Mouse (Mus musculus): ENCODE measurements around the gene Hsf5. TPM values are rescaled to one million over a fixed set of nuclear protein-coding genes. Genes with fewer than 3 reads are reported as not detected.

The Hsf5 gene
- polyA plus RNA-seq, 2 experiments, result 0.02 TPM; not detected in 1

GRCm38 (mm10) chr11:87613972-87614371, 3.0 kb upstream of the Hsf5 start:
- Histone ChIP-seq H3K9ac (replicated peaks) (no peak overlapping the region), H3K4me1 (replicated peaks; ENCODE audit: control insufficient read depth in 2 of 2, insufficient read depth in 2 of 2, low read length in 1 of 2) (peaks cover 0 to 4% of the 10 kb centered on the region in 2 experiments; a peak in 2 of 4 replicates), H3K36me3 (replicated peaks; ENCODE audit: control insufficient read depth, insufficient read depth, low read depth) (peaks cover 60% of the 10 kb centered on the region), H3K9me3 (ENCODE audit: control insufficient read depth, low read length) (no peaks in the 10 kb centered on the region; the same call in 1 of the 2 replicates), H3K4me2 (ENCODE audit: low read depth) (no peak overlapping the region), H3K4me3 (ENCODE audit: insufficient read depth in 1 of 2, low read depth in 2 of 2, low read length in 2 of 2) (no peak overlapping the region), H3K27me3 (ENCODE audit: control insufficient read depth, insufficient read depth, low read length) (no peaks in the 10 kb centered on the region), H3K27ac (no peak overlapping the region)
- TF ChIP-seq CTCF (IDR thresholded peaks at IDR 0.05; ENCODE audit: low read depth) (no peak), EP300 (IDR thresholded peaks at IDR 0.05; ENCODE audit: low read depth) (no peak)
- DNase-seq (ENCODE audit: low read depth in 3 of 3, low spot score in 3 of 3) (no peak), ATAC-seq (ENCODE audit: insufficient read depth) (no peak)
- WGBS (ENCODE audit: insufficient replicate concordance), result 76% methylated on average over 7 of the region's 7 CpGs

GRCm38 (mm10) chr11:87615551-87615950, 1.4 kb upstream of the Hsf5 start:
- H3K27me3 ChIP-seq (ENCODE audit: control insufficient read depth, insufficient read depth, low read length), result no peaks in the 10 kb centered on the region
- H3K9me3 ChIP-seq (ENCODE audit: control insufficient read depth, low read length), result no peaks in the 10 kb centered on the region; the same call in 1 of the 2 replicates
- no peak overlapping the region for H3K9ac ChIP-seq (replicated peaks)
- DNase-seq (ENCODE audit: low read depth in 3 of 3, low spot score in 3 of 3) (no peak), ATAC-seq (ENCODE audit: insufficient read depth) (no peak)
- H3K4me2 ChIP-seq (ENCODE audit: low read depth), result no peak overlapping the region
- no peak overlapping the region for H3K27ac ChIP-seq
- peaks cover 58% of the 10 kb centered on the region for H3K36me3 ChIP-seq (replicated peaks; ENCODE audit: control insufficient read depth, insufficient read depth, low read depth)
- no peak for TF ChIP-seq CTCF (IDR thresholded peaks at IDR 0.05; ENCODE audit: low read depth)
- TF ChIP-seq EP300 (IDR thresholded peaks at IDR 0.05; ENCODE audit: low read depth), result no peak
- H3K4me3 ChIP-seq (ENCODE audit: insufficient read depth in 1 of 2, low read depth in 2 of 2, low read length in 2 of 2), result no peak overlapping the region
- H3K4me1 ChIP-seq (replicated peaks; ENCODE audit: control insufficient read depth in 2 of 2, insufficient read depth in 2 of 2, low read length in 1 of 2), result peaks cover 3 to 5% of the 10 kb centered on the region in 2 experiments
- WGBS (ENCODE audit: insufficient replicate concordance), result 85% methylated on average over 5 of the region's 5 CpGs

DNA sequence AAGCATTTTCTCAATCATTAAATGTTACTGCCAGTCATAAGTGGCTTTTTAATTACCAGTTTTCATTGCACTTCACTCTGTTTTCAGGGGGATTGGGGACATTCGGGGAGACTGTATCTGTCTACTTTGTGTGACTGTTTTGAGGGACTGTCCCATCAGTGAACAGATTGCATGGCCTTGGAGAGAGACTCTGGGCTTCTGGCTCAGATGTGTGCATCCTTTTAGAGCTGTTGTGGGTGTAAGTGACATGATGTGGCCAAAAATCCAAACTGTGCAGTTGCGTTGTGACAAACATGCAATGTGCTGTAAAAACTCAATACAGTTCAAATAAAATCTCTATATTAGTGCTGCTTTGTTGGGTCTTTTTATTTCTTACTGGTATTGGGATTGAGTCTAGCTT, 1.0 kb upstream of the Hsf5 start:
- no peak overlapping the region for H3K27ac ChIP-seq
- 80% methylated on average over 2 of the region's 2 CpGs for WGBS (ENCODE audit: insufficient replicate concordance)

DNA sequence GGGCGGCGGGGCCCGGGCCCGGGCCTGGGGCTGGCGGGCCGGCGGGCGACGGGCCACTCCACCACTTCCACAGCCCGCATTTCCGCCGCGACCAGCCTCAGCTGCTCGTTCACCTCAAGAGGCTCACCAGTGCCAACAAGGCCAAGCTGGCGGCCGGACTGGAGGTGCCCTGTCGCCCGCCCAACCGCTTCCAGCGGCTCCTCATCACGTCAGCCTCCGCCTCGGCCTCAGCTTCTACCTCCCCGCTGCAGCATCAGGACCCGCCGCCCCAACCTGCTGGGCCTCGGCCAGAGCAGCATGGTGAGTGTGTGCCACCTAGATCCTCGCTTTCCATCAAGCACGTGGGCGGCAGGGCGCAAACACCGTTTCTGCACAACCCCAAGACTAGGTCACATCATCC, 642 bp downstream of the Hsf5 start:
- Histone ChIP-seq H3K4me3 (ENCODE audit: insufficient read depth in 1 of 2, low read depth in 2 of 2, low read length in 2 of 2) (no peak overlapping the region), H3K9me3 (ENCODE audit: control insufficient read depth, low read length) (no peaks in the 10 kb centered on the region; the same call in 1 of the 2 replicates), H3K27ac (no peak overlapping the region), H3K4me2 (ENCODE audit: low read depth) (no peak overlapping the region), H3K4me1 (replicated peaks; ENCODE audit: control insufficient read depth in 2 of 2, insufficient read depth in 2 of 2, low read length in 1 of 2) (peaks cover 3 to 6% of the 10 kb centered on the region in 2 experiments), H3K27me3 (ENCODE audit: control insufficient read depth, insufficient read depth, low read length) (no peaks in the 10 kb centered on the region), H3K36me3 (replicated peaks; ENCODE audit: control insufficient read depth, insufficient read depth, low read depth) (peaks cover 40% of the 10 kb centered on the region), H3K9ac (replicated peaks) (no peak overlapping the region)
- no peak for DNase-seq (ENCODE audit: low read depth in 3 of 3, low spot score in 3 of 3)
- TF ChIP-seq CTCF (IDR thresholded peaks at IDR 0.05; ENCODE audit: low read depth), result no peak
- TF ChIP-seq EP300 (IDR thresholded peaks at IDR 0.05; ENCODE audit: low read depth), result no peak
- WGBS (ENCODE audit: insufficient replicate concordance), result 95% methylated on average over 32 of the region's 32 CpGs
- no peak for ATAC-seq (ENCODE audit: insufficient read depth)

More for the DNA sequence above, 1.0 kb upstream of the Hsf5 start:
- H3K36me3 ChIP-seq (replicated peaks; ENCODE audit: control insufficient read depth, insufficient read depth, low read depth), result peaks cover 54% of the 10 kb centered on the region
- no peaks in the 10 kb centered on the region for H3K27me3 ChIP-seq (ENCODE audit: control insufficient read depth, insufficient read depth, low read length)
- H3K4me3 ChIP-seq (ENCODE audit: insufficient read depth in 1 of 2, low read depth in 2 of 2, low read length in 2 of 2), result no peak overlapping the region
- ATAC-seq (ENCODE audit: insufficient read depth), result no peak
- no peak overlapping the region for H3K9ac ChIP-seq (replicated peaks)
- TF ChIP-seq EP300 (IDR thresholded peaks at IDR 0.05; ENCODE audit: low read depth) (no peak), CTCF (IDR thresholded peaks at IDR 0.05; ENCODE audit: low read depth) (no peak)
- peaks cover 3 to 6% of the 10 kb centered on the region in 2 experiments for H3K4me1 ChIP-seq (replicated peaks; ENCODE audit: control insufficient read depth in 2 of 2, insufficient read depth in 2 of 2, low read length in 1 of 2)
- H3K9me3 ChIP-seq (ENCODE audit: control insufficient read depth, low read length), result no peaks in the 10 kb centered on the region; the same call in 1 of the 2 replicates
- no peak for DNase-seq (ENCODE audit: low read depth in 3 of 3, low spot score in 3 of 3)
- H3K4me2 ChIP-seq (ENCODE audit: low read depth), result no peak overlapping the region

GRCm38 (mm10) chr11:87623160-87623559, 6.2 kb downstream of the Hsf5 start:
- no peak overlapping the region for H3K27ac ChIP-seq
- TF ChIP-seq EP300 (IDR thresholded peaks at IDR 0.05; ENCODE audit: low read depth) (no peak), CTCF (IDR thresholded peaks at IDR 0.05; ENCODE audit: low read depth) (no peak)
- H3K27me3 ChIP-seq (ENCODE audit: control insufficient read depth, insufficient read depth, low read length), result no peaks in the 10 kb centered on the region
- no peak overlapping the region for H3K4me2 ChIP-seq (ENCODE audit: low read depth)
- H3K36me3 ChIP-seq (replicated peaks; ENCODE audit: control insufficient read depth, insufficient read depth, low read depth), result peaks cover 3% of the 10 kb centered on the region; the same call in 1 of the 2 replicates
- no peak for ATAC-seq (ENCODE audit: insufficient read depth)
- no peak overlapping the region for H3K4me3 ChIP-seq (ENCODE audit: insufficient read depth in 1 of 2, low read depth in 2 of 2, low read length in 2 of 2)
- peaks cover 3 to 6% of the 10 kb centered on the region in 2 experiments for H3K4me1 ChIP-seq (replicated peaks; ENCODE audit: control insufficient read depth in 2 of 2, insufficient read depth in 2 of 2, low read length in 1 of 2)
- no peak for DNase-seq (ENCODE audit: low read depth in 3 of 3, low spot score in 3 of 3)
- no peak overlapping the region for H3K9ac ChIP-seq (replicated peaks)
- H3K9me3 ChIP-seq (ENCODE audit: control insufficient read depth, low read length), result no peaks in the 10 kb centered on the region
- 78% methylated on average over 4 of the region's 4 CpGs for WGBS (ENCODE audit: insufficient replicate concordance)

Data from liver, embryonic 14.5 days (tissue).